Mouse (Mus musculus) CH12F3 (cell line): ENCODE data around the gene Olfr709-ps1.
"Not testable (repeated sequence)": the region's sequence is repeated elsewhere in the genome, so short reads cannot be mapped to it uniquely, and the experiment has no call there.

ENCODE experiments used
- in situ Hi-C: fragments of 300-500 bp; cut with MboI; formaldehyde crosslinking; loops from 2 replicates; pipeline ENCODE4 v1.14.3; 2020; ENCODE audit warnings: low sequenced_read_pairs

Gene Olfr709-ps1

DNA sequence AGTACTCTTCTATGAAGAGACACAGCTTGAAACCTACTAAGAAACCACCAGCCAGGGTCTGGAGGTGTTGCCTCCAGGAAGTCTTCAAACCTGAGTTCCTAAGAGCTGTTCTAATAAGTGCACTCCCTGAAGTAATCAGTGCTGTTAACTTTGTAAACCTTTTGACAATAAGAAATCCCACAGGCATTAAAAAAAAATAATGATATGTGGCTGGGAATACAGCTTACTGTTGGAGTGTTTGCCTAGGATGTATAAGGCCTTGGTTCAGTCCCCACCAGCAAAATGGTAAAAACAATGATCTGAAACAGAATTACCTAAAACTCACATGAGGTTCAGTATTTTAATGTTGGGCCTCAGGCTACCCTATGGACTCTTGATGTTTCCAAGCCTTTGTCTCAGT is at the start of gene Olfr709-ps1:
Gene Olfr709-ps1 (minus strand): TSS at position 101 of the 400 bp plus-strand sequence.
- in situ Hi-C loops: no loop called here

DNA sequence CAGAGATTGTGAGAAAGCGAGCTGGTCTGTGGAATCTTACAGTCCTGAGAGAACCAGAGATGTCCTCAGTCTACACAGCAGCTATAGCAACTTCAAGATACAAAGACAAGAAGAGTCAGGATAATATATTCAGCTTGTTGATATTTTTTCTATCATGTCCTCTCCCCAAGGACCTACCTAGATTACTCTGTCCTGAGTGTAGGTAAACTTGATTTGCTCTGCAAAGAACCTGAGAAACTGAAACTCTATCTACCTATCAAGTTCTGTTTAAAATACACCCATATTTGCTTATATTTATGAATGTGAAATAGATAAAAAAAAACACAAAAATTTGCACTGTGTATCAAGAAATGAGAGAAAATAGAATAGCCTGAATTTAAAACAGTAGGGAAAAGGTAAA is 43.3 kb upstream of the Olfr709-ps1 start, which contains the start of gene Olfr711:
Gene Olfr711 (minus strand): TSS at position 101 of the 400 bp plus-strand sequence.
- in situ Hi-C loops: no loop called here

DNA sequence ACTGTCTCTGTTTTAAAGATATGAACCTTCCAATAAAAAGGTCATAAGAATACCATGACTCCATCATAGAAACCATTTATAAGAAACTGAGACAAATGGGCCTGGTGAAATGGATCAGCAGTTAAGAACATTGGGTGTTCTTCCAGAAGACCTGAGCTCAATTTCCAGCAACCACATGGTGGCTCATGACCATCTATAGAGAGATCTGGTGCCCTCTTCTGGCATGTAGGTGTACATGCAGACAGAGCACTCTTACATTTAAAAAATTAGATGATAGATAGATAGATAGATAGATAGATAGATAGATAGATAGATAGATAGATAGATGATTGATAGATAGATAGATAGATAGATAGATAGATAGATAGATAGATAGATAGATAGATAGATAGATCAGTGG is 35.5 kb upstream of the Olfr709-ps1 start:
- in situ Hi-C loops: not testable (repeated sequence)

DNA sequence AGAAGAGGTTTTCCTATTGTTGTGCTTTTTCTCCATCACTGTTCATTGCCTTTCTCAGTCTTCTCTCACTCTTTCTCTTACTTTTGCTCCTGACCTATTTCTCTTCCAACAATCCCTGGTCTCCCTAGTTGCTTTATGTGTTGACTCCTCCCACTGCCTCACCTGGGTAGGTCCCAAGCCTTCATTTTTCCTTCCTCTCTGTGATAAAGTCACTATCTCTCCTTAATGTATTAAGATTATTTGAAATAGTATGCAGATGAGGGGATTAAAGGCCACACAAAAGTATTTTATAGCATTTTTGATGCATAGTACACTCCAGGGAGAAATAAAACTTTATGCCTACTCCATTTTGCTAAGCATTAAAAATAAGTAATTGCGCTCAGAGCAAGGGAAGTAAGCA is 31.8 kb upstream of the Olfr709-ps1 start, which contains the start of gene Olfr6:
Gene Olfr6 (minus strand): TSS at position 101 of the 400 bp plus-strand sequence.
- in situ Hi-C loops: no loop called here

DNA sequence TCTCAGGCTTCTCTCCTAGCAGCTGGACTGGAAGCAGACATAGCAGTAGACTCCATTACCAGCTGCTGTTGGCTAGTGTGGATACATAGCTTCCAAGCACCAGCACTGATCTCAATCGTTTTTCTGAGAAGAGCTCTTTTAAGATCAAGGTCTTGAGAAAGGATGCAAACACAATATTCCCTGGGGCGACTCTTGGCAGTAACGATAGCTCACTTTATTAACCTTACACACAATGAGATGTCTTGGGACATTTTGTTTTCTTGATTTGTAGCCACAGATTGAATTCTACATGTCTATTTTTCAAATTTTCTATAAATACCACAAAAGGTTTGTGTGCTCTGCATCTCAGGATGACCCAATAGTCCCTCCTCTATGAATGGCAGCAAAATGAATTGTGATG is 16.2 kb upstream of the Olfr709-ps1 start, which contains the start of gene Olfr710:
Gene Olfr710 (minus strand): TSS at position 101 of the 400 bp plus-strand sequence.
- in situ Hi-C loops: no loop called here

DNA sequence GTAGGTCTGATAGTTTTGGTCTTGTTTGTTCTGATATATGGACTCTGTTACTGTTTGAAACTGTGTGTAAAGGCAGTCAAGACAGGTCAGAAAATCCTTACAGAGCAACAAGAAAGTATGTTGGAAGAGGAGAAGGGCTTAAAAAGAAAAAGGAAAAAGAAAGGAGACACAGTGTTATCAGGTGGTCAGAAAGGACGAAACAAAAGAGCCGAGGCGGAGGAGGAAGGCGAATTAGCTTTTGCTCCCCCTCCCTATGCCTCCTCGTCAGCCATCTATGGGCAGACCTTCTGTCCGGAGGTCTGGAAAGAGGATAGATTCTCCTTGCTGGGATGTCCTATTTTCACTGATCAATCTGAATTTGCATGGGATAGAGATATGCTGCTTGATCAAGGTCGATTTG is 11.1 kb downstream of the Olfr709-ps1 start:
- in situ Hi-C loops: not testable (repeated sequence)

DNA sequence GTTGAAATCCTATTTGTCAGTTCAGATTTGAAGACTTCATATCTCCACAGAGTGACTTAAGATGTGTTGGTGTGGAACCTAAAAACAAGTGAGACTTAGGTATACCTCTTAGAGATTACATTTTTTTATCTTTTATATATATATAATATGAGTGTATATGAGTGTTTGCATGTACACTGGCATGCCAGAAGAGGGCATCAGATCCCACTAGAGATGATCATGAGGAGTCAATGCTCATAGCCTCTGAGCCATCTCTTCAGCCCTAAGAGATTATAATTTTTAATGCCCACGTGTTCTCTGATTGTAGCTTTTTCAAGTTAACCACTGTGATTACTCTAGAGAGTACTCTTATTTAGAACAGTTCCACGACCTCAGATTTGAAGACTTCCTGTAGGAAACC is 24.3 kb downstream of the Olfr709-ps1 start, which contains the start of gene Olfr1532-ps1:
Gene Olfr1532-ps1 (plus strand): TSS at position 326 of the 400 bp plus-strand sequence.
- in situ Hi-C loops: no loop called here

DNA sequence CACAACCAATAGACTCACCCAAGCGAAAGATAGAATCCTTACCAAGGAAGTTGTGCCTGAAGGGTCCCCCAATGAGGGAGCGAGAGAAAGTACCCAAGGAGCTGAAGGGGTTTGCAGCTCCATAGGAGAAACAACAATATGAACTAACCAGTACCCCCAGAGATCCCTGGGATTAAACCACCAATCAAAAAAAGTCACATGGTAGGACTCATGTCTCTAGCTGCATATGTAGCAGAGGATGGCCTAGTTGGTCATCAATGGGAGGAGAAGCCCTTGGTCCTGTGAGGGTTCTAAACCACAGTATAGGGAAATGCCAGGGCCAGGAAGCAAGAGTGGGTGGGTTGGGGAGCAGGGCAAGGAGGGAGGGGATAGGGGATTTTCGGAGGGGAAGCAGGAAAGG is 30.9 kb downstream of the Olfr709-ps1 start, which contains the start of gene Olfr707:
Gene Olfr707 (minus strand): TSS at position 101 of the 400 bp plus-strand sequence.
- in situ Hi-C loops: not testable (repeated sequence)

DNA sequence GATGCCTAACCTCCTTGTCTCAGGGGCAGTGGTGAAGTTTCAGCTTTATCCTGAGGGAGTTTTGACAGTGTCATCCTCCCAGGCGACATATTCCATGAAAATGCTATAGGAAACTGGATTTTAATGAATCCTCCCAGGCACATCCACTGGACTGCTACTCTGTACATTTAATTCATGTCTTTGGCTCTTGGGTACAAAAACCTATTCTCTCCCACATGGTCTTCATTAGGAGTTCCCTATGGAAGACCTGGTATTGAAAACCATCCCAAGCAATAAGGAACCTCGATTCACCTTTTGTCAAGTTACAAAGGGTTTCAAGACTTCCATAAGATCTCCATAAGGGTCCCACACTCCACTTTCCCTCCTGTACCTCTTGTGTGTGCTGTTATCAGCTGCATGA is 44.0 kb downstream of the Olfr709-ps1 start, which contains the start of gene Olfr706:
Gene Olfr706 (minus strand): TSS at position 101 of the 400 bp plus-strand sequence.
- in situ Hi-C loops: no loop called here

DNA sequence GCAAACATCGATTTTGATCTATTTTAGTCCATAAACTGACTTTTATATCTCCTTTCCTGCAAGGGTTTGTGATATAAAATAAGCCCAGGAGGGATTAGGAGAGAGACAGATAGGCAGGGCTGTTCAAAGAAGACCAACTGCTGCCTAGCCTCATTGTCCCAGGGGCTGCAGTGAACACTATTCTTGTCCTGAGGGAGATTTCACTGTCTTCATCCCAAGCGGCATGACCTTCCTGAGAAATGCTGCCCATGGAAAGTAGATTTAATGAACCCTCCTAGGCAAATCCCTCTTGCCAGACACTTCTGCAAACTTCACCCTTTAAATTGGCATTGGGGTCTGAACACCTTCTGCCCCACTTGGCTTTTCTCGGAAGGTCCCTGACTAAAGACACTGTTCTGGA is 55.2 kb downstream of the Olfr709-ps1 start, which contains the start of gene Olfr705:
Gene Olfr705 (minus strand): TSS at position 101 of the 400 bp plus-strand sequence.
- in situ Hi-C loops: no loop called here
